Mouse (Mus musculus) intestine, embryonic 14.5 days (tissue): ENCODE results near the gene Rbm39. TPM values are rescaled to one million over a fixed set of nuclear protein-coding genes. Genes with fewer than 3 reads are reported as not detected.
"Not testable (repeated sequence)": the region's sequence is repeated elsewhere in the genome, so short reads cannot be mapped to it uniquely, and the experiment has no call there.

Experiments used
- ATAC-seq: fragments of 200-750 bp; cut with Nextera tagmentation; replicated peaks from 2 replicates; pipeline ENCODE4 v1.8.0; 2017; ENCODE audit warnings: low read depth, moderate number of reproducible peaks, moderate TSS enrichment, moderate library complexity; ENCODE audit not compliant: low FRiP score, low TSS enrichment
- DNase-seq: peaks from one replicate; pipeline ENCODE4 v3.0.0-alpha.2; 2018; ENCODE audit warnings: low spot score
- H3K27ac ChIP-seq: fragments of 300-500 bp; sonication (generic); 2 replicates; pipeline ENCODE4 v1.5.1; 2014; ENCODE audit warnings: low read depth, mild to moderate bottlenecking, control low read depth
- H3K27me3 ChIP-seq: fragments of 300-500 bp; sonication (generic); replicated peaks from 2 replicates; pipeline ENCODE4 v1.6.1; 2014; ENCODE audit warnings: low read length, control low read depth; ENCODE audit not compliant: control insufficient read depth, insufficient read depth
- H3K36me3 ChIP-seq: fragments of 300-500 bp; sonication (generic); 2 replicates; pipeline ENCODE4 v1.6.1; 2014; ENCODE audit warnings: low read length, control low read depth; ENCODE audit not compliant: control insufficient read depth, insufficient read depth
- H3K4me1 ChIP-seq: fragments of 300-500 bp; sonication (generic); replicated peaks from 2 replicates; pipeline ENCODE4 v1.6.1; 2014; ENCODE audit warnings: low read length, control low read depth, mixed read lengths; ENCODE audit not compliant: control insufficient read depth, insufficient read depth
- H3K4me2 ChIP-seq: fragments of 300-500 bp; sonication (generic); 2 replicates; pipeline ENCODE4 v1.6.1; 2014; ENCODE audit warnings: low read length
- H3K4me3 ChIP-seq: fragments of 300-500 bp; sonication (generic); 2 replicates; pipeline ENCODE4 v1.5.1; 2014; ENCODE audit warnings: low read depth, low read length, control low read depth, mixed read lengths
- H3K9ac ChIP-seq: fragments of 300-500 bp; sonication (generic); 2 replicates; pipeline ENCODE4 v1.6.1; 2014; ENCODE audit warnings: mild to moderate bottlenecking, low read length
- H3K9me3 ChIP-seq: fragments of 300-500 bp; sonication (generic); 2 replicates; pipeline ENCODE4 v1.6.1; 2016; ENCODE audit warnings: low read length, control low read depth; ENCODE audit not compliant: control insufficient read depth
- WGBS: fragments of 180-500 bp; shearing (Covaris S2); extraction: QIAGEN DNeasy Blood & Tissue Kit; methylation state at CpG from one replicate; pipeline ENCODE4 v1.1.7; 2014; 5-methylcytosine and 5-hydroxymethylcytosine counted together
- polyA plus RNA-seq: library from polyadenylated mRNA; unstranded; fragments of >200 nt; fragmentation: Nextera tagmentation; extraction: Ambion mirVana; gene quantifications from 2 replicates; pipeline ENCODE4 v1.2.1, GENCODE M21; 2014

Gene Rbm39
- polyA plus RNA-seq, 1 experiment from 2014 or later = 622 TPM

GRCm38 (mm10) chr2:156142820-156143219 is 37.2 kb downstream of the Rbm39 start:
- peaks cover 18% of the 10 kb centered on the region for H3K36me3 ChIP-seq
- peak overlapping the region; percentile 86; the same call in 1 of the 2 replicates for H3K9ac ChIP-seq
- no peak overlapping the region for H3K27ac ChIP-seq
- peaks cover 5% of the 10 kb centered on the region; the same call in 1 of the 2 replicates for H3K4me1 ChIP-seq
- peak overlapping the region; percentile 83; the same call in 1 of the 2 replicates for H3K4me3 ChIP-seq
- DNase-seq (no peak), ATAC-seq (no peak)
- peak overlapping the region; percentile 81 for H3K4me2 ChIP-seq
- 82% methylated on average over 2 of the region's 2 CpGs for WGBS
- H3K9me3 ChIP-seq = no peaks in the 10 kb centered on the region
- H3K27me3 ChIP-seq = no peaks in the 10 kb centered on the region

- H3K9ac ChIP-seq = no peak overlapping the region
- no peak for ATAC-seq
- H3K4me3 ChIP-seq = no peak overlapping the region
- DNase-seq = no peak
- no peak overlapping the region for H3K27ac ChIP-seq
- no peak overlapping the region for H3K4me2 ChIP-seq
- no peaks in the 10 kb centered on the region for H3K27me3 ChIP-seq
- H3K9me3 ChIP-seq = no peaks in the 10 kb centered on the region
- H3K36me3 ChIP-seq = peaks cover 12% of the 10 kb centered on the region
- H3K4me1 ChIP-seq = no peaks in the 10 kb centered on the region
- WGBS = 81% methylated on average over 6 of the region's 6 CpGs
These were observed 44.3 kb downstream of the Rbm39 start for GRCm38 (mm10) chr2:156135695-156136094.

- 93% methylated on average over 5 of the region's 5 CpGs for WGBS
- DNase-seq (no peak), ATAC-seq (no peak)
- Histone ChIP-seq H3K27me3 (no peaks in the 10 kb centered on the region), H3K4me3 (no peak overlapping the region), H3K27ac (no peak overlapping the region), H3K36me3 (peaks cover 12% of the 10 kb centered on the region), H3K9me3 (no peaks in the 10 kb centered on the region), H3K9ac (no peak overlapping the region), H3K4me1 (no peaks in the 10 kb centered on the region), H3K4me2 (no peak overlapping the region)
These were observed 45.9 kb downstream of the Rbm39 start for GRCm38 (mm10) chr2:156134161-156134560.

GRCm38 (mm10) chr2:156126992-156127391 is 53.0 kb downstream of the Rbm39 start, which contains the start of gene Gm28036:
Gm28036 (minus strand) TSS chr2:156127092.
- 94% methylated on average over 5 of the region's 5 CpGs for WGBS
- ATAC-seq = no peak
- Histone ChIP-seq H3K4me1 (no peaks in the 10 kb centered on the region), H3K9me3 (no peaks in the 10 kb centered on the region), H3K27ac (no peak within 1 kb of the TSS), H3K27me3 (no peaks in the 10 kb centered on the region), H3K36me3 (peaks cover 39% of the 10 kb centered on the region), H3K4me3 (no peak within 1 kb of the TSS), H3K4me2 (no peak within 1 kb of the TSS), H3K9ac (no peak within 1 kb of the TSS)
- DNase-seq = no peak

DNA sequence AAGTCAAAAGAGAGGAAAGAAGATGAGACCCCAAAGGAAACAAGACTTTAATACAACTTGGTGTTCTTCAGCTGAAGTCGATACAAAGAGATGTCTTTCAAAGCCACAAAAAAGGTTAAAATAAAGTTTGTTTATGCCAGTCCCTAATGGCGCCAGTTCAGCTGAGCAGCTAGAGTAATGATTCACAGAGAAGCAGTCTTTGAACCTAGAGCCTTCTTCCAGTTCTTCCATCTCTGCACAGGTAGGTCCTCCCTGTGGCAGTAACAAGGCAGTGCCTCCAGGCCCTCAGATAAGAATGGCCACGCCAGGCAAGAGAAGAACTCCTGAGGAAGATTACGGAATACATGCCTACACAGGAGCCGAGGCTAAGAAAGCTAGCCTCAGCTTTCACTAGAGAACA is 56.3 kb downstream of the Rbm39 start:
- H3K36me3 ChIP-seq = peaks cover 32% of the 10 kb centered on the region
- no peak overlapping the region for H3K4me2 ChIP-seq
- H3K27ac ChIP-seq = no peak overlapping the region
- H3K27me3 ChIP-seq = no peaks in the 10 kb centered on the region
- no peaks in the 10 kb centered on the region for H3K9me3 ChIP-seq
- no peak overlapping the region for H3K4me3 ChIP-seq
- WGBS = 94% methylated on average over 5 of the region's 5 CpGs
- H3K4me1 ChIP-seq = no peaks in the 10 kb centered on the region
- ATAC-seq (no peak), DNase-seq (no peak)
- H3K9ac ChIP-seq = no peak overlapping the region

- no peak overlapping the region for H3K9ac ChIP-seq
- no peak for DNase-seq
- no peak overlapping the region for H3K4me2 ChIP-seq
- ATAC-seq = no peak
- no peaks in the 10 kb centered on the region for H3K4me1 ChIP-seq
- H3K36me3 ChIP-seq = peaks cover 10% of the 10 kb centered on the region
- no peak overlapping the region for H3K4me3 ChIP-seq
- no peak overlapping the region for H3K27ac ChIP-seq
- no peaks in the 10 kb centered on the region for H3K9me3 ChIP-seq
- H3K27me3 ChIP-seq = no peaks in the 10 kb centered on the region
These were observed 60.5 kb downstream of the Rbm39 start for GRCm38 (mm10) chr2:156119566-156119965.

DNA sequence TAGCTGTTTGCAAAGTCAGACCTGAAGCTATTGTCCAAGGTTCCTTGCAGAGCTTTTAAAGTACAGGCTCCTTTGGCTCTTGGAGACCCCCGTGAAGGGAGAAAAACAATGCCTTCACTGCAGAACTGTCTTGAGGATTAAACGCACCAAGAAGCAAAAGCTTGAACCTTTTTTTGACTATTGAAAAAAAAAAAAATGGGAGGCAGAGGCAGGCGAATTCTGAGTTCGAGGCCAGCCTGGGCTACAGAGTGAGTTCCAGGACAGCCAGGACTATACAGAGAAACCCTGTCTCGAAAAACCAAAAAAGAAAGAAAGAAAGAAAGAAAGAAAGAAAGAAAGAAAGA is 68.0 kb downstream of the Rbm39 start:
- H3K27me3 ChIP-seq, ATAC-seq, H3K36me3 ChIP-seq, DNase-seq, H3K27ac ChIP-seq, H3K4me1 ChIP-seq, H3K9me3 ChIP-seq: not testable (repeated sequence)
- H3K4me3 ChIP-seq = peak overlapping the region; percentile 97
- peak overlapping the region; percentile 97 for H3K9ac ChIP-seq
- H3K4me2 ChIP-seq = peak overlapping the region; percentile 47
- WGBS = 29% methylated on average over 5 of the region's 5 CpGs

DNA sequence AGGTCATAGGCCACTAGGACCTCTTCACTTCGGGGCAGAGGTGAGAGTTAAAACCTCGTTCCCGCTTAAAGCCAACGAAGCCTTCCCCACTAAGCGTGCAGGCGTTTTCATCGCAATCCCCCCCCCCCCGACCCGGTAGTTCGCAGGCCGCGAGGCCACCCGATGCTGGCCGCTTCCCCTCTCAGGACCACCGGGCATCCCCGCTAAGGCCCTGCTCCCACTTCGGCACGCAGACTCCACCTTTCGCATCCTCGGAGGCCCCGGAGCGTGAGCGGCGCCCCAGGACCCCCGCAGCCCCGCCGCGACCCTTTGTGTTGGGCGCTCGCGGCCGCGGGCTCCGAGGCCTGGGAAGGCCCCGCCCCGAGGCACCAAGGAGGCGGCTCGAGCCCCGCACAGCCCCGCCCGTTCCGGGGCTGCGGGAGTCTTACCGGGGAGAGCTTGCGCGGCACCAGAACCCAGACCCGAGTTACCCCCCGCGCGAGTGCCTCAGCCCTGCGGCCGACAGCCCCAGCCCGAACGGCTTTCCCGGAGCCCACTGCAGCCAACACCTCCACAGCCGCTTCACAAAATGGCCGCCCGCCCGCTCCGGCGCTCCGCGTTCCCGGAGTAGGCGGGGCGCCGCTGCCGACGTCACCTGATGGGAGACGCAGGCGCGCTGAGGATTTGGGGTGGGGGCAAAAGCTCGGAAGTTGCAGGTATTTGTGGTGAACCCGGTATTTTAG is 68.5 kb downstream of the Rbm39 start, which contains the start of the genes Cpne1 and Rbm12:
TSS of gene Cpne1 (minus strand) at position 608 of the 722 bp plus-strand sequence.
TSS of gene Rbm12 (minus strand) at position 621 of the 722 bp plus-strand sequence.
- peak; percentile 98 for DNase-seq

More for the DNA sequence above, 68.5 kb downstream of the Rbm39 start, which contains the start of the genes Cpne1 and Rbm12:
- peaks cover 5% of the 10 kb centered on the region for H3K36me3 ChIP-seq
- peaks cover 9% of the 10 kb centered on the region for H3K4me1 ChIP-seq
- H3K27me3 ChIP-seq = no peaks in the 10 kb centered on the region
- ATAC-seq = peak; percentile 94
- H3K9ac ChIP-seq = peak within 1 kb of the TSS; percentile 97
- peak within 1 kb of the TSS; percentile 83 for H3K4me2 ChIP-seq
- peak within 1 kb of the TSS; percentile 97 for H3K4me3 ChIP-seq
- peak within 1 kb of the TSS; percentile 92 for H3K27ac ChIP-seq
- H3K9me3 ChIP-seq = no peaks in the 10 kb centered on the region
- under 1% methylated on average over 62 of the region's 74 CpGs for WGBS
